Mouse (Mus musculus) lung, postnatal 4 days (tissue): ENCODE data around the gene Bicc1.
A peak's percentile ranks its signal among the peaks of the same experiment; 100 is the strongest.

Source experiments
- DNase-seq, 2 experiments: peaks; one replicate each; pipeline ENCODE4 v3.0.0; 2021

Gene Bicc1

GRCm38 (mm10) chr10:71159676-71160235 lies at the start of gene Bicc1:
Bicc1 (minus strand) TSS chr10:71159700.
- DNase-seq: peak in 1 of 2 experiments; percentile 78

GRCm38 (mm10) chr10:71201512-71201911 lies 42.0 kb upstream of the Bicc1 start:
- no peak for DNase-seq

- no peak for DNase-seq
Observed at GRCm38 (mm10) chr10:71200964-71201363, 41.5 kb upstream of the Bicc1 start.

DNA sequence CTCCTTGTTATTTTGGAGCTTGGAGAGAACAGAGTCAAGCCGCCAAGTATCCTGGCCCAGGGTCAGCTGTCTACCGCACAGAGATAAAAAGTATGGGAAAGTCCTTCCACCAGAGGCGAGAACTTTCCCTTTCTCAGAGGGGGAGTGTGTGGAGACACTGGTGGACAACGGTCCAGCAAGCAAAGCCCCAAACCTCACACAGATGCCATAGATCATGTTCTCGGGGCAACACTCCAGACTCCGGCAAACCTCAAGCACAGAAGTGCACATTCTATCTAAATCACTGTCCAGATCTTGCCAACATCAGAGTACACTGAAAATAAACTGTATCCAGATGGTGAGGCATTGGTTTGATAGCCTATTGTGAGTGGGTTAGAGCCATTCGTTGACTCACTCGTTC lies 39.2 kb upstream of the Bicc1 start:
- DNase-seq: no peak

DNA sequence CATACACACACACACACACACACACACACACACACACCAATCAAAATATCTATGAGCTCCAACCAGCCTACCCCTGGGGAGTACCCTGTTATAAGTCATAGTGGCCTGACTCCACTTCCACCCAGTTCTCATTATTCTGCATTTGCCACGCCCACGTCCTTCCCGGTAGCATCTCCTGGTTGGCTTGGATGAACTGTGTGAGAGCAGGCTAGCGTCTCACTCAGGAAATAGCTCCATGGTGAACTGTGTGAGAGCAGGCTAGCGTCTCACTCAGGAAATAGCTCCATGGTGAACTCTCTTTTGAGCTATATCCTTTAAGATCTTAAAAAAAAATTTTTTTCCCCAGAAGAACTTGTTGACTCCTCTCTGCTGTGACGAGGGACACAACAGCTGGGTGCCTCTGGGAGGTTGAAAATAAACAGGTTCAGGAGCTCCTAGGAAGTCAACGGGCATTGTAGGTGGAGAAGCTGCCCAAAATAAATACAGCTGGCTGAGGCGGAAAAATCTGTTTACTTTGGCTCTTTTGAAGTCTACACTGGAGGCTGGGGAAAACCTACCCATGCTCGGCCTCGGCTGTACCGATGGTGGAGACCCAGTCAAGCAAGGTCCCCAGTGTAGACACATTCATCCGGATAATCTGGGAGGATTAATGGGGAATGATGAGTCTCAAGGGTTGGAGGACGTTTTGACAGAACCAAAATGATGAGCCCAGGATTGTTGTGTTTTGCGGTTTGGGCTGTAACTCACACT lies 37.7 kb upstream of the Bicc1 start:
- no peak for DNase-seq

DNA sequence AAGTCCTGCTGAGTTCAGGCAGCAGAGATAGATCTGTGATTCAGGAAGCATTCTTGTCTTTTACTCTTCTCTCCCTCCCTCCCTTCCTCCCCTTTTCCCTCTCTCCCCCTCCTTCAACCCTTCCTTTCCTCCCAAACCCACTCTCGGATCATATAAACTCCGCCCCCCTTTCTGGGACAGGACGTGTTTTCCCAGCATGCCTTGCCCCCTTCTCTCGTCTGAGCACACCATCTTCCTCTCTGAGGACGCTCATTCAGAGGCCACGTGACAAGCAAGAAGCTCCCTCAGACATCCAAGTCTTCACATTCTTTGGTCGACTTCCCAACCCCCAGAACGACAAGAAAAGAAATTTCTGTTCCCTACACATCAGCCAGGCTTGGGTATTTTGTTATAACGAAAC lies 36.0 kb upstream of the Bicc1 start:
- peak in 1 of 2 experiments; percentile 21 for DNase-seq

DNA sequence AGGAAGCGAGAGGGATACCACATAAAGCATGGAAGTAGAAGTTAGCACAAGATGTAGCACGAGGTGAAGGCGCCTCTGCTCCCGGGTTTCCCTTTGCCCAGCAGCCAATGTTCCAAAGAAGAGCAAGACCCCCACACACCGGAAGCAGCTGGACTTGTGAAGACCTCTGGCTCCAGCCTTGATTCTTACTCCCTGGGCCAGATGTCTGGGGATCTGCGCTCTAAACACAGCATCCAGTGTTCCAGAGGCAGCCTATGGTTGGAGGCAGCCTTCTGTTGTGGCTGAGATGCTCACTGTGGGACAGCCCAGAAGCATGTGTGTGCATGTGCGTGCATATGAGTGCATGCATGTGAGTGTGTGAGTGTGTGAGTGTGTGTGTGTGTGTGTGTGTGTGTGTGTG lies 35.2 kb upstream of the Bicc1 start:
- DNase-seq: no peak

DNA sequence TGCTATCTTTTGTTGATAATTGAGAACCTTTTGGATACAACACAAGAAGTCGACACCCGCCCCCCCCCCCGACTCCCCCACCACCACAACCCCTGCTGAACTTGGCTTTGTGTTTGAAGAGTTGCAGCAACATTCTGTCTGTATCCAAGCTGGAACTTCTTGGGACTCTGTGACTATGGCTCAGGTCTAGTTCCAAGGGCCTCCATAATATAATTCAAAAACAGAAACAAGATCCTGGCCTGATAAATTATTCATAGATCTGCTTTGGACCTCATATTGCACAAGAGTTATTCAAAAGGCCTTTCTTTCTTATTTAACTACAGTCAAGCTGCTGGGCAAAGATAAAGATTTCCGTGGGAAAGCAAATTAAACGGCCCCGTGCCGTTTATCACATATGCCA lies 33.8 kb upstream of the Bicc1 start:
- DNase-seq: no peak

- peak; percentile 29 to 43 for DNase-seq
Observed at GRCm38 (mm10) chr10:71192886-71193285, 33.4 kb upstream of the Bicc1 start.

DNA sequence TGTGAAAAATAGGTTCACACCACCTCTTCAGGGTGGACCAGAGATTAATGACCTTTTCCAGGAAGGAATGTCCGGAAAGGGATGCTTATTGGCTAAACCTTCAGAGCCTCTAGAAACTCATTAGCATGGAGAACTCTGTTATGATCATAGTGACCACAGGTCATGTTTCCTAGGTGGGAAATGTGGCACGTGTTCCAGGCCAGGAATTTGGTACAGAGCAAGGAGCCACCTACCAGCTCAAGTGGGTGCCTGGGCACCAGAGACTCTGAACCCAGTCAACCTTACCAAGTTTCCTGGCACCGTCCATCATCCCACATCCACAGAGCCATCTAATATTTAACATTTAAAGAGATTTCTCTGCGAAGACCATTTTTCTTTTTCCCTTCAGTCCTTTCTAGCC lies 29.2 kb upstream of the Bicc1 start:
- no peak for DNase-seq

GRCm38 (mm10) chr10:71185059-71185458 lies 25.6 kb upstream of the Bicc1 start:
- no peak for DNase-seq

DNA sequence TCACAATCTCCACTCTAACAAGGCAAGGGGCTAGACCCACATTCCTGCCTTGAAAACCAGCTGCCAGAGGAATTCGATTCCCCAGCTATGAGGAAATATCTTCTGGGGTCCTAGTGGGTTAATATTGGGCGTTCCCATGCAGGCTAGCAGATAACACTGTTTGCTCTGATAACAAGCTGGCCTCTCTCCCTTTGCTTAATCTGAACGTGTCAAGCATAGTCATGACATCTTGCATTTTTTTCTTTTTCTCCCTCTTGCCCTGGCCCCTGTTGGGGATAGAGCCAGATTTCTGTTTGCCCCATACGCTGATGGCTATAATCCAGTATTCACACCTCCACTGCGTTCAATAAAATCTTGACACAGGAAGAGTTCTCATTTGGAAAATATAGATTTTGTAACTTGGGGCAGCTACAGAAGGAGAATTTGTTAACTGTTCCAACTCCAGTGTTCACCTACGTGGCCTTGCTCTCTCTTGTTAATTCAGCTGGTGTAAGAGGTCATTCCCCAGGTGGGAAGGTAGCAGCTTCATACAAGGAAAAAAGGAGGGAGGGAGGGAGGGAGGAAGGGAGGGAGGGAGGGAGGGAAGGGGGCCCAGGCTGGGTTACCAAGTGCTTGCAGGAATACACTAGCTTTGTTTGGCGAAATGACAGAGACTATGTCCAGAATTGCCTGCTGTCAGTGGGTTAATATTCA lies 24.0 kb upstream of the Bicc1 start:
- no peak for DNase-seq

GRCm38 (mm10) chr10:71181931-71182330 lies 22.4 kb upstream of the Bicc1 start:
- DNase-seq: no peak

DNA sequence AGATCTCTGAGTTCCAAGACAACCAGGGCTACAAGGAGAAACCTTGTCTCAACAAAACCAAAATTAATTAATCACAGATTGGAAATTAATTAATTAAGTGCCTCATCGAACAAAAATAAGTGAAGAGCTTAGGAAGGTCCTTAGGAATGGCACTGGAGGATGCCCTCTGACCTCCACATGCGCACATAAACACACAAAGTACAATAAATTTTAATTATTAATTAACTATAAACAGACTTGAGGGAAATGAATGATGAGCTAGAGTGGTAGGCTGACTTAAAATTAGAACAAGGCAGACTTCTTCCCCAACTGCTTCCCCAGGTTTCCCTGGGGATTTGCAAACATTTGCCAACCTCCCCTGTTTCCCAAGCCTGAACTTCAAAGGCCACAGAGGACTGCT lies 21.6 kb upstream of the Bicc1 start:
- DNase-seq: no peak

- no peak for DNase-seq
Observed at GRCm38 (mm10) chr10:71180057-71180456, 20.6 kb upstream of the Bicc1 start.

DNA sequence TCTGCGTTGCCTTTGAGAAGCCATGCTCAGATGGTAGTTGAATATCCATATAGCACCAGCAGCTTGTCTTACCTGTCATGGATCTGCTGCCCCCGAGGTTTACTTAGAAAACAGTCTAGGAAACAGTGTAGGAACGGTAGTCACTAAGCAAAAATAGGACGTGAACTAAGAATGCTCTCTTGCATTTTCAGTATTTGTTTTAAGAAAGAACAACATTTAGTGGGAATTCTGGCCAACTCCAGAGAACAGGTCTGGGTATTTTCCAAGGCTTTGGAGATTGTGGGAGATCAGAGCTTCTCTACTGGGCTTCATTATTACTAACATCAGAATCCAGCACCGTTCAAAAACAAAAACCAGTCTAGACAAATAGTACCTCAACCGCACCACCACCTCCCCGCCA lies 17.7 kb upstream of the Bicc1 start:
- no peak for DNase-seq

DNA sequence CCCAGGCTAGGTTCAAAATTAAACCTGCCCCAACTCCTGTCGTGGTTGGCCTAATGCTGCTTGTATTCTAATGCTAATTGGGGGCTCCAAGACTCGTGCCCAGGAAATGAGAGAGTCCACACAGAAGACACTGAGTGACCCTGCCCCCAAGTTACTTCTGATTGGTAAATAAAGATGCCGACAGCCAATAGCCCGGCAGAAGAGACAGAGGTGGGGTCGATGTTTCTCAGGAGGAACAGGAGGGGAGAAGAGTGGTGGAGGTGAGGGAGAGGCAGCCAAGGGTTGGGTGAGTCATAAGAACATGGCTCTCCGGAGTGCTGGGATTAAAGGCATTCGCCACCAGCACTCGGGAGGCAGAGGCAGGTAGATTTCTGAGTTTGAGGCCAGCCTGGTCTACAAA lies 16.8 kb upstream of the Bicc1 start:
- no peak for DNase-seq

GRCm38 (mm10) chr10:71175280-71175679 lies 15.8 kb upstream of the Bicc1 start:
- no peak for DNase-seq

DNA sequence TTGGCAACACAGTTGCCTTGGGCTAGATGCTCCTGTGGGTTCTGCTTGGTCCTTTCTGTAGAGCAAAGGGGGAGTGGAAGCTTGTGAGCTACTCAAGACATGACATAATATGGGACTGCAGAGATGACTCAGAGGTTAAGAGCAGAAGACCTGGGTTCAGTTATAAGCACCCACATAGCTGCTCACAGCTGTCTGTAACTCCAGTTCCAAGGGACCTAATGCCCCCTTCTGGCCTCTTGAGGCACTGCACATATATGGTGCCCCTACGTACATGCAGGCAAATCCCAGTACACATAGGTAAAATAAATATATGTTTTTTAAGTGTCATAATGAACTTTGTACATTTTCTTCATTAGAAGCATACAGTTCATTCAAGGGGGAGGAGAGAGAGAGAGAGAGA lies 11.9 kb upstream of the Bicc1 start:
- no peak for DNase-seq

GRCm38 (mm10) chr10:71170771-71171170 lies 11.3 kb upstream of the Bicc1 start:
- DNase-seq: no peak

GRCm38 (mm10) chr10:71169811-71170210 lies 10.3 kb upstream of the Bicc1 start:
- peak in 1 of 2 experiments; percentile 28 for DNase-seq

GRCm38 (mm10) chr10:71169171-71169570 lies 9.7 kb upstream of the Bicc1 start:
- DNase-seq: no peak

DNA sequence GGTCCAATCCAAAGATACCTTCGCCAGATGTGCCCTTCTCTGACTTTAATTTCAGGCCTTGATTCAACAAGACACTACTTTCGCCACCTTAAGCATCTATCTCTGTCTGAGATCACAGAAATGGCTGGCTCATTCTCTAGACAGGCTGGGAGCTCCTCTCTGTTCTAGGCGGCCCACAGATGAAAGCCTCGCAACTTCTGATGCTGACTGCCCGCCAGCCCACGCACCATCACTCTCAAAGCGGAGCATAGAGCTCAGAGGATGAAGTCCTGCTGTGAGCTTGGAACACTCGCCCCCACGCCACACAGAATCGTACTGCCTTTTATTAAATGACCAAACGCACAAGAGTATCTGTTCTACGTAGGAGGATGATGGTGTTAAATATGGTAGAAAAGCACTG lies 949 bp upstream of the Bicc1 start:
- no peak for DNase-seq
